Mouse (Mus musculus) gastrocnemius, adult 18-20 months (tissue): ENCODE measurements around the gene Ccnl2. TPM values are rescaled to one million over a fixed set of nuclear protein-coding genes. Genes with fewer than 3 reads are reported as not detected.
"Not testable (repeated sequence)": the region's sequence is repeated elsewhere in the genome, so short reads cannot be mapped to it uniquely, and the experiment has no call there.

Experiments
- DNase-seq: peaks from one replicate; pipeline ENCODE4 v3.0.0; 2021; ENCODE audit warnings: low spot score
- total RNA-seq, 2 experiments: library from RNA; stranded (reverse); gene quantifications; 2 replicates each; pipeline ENCODE4 v1.2.3; 2021

Ccnl2 gene
- total RNA-seq, 2 experiments from 2014 or later = 15.4 to 18.3 TPM

DNA sequence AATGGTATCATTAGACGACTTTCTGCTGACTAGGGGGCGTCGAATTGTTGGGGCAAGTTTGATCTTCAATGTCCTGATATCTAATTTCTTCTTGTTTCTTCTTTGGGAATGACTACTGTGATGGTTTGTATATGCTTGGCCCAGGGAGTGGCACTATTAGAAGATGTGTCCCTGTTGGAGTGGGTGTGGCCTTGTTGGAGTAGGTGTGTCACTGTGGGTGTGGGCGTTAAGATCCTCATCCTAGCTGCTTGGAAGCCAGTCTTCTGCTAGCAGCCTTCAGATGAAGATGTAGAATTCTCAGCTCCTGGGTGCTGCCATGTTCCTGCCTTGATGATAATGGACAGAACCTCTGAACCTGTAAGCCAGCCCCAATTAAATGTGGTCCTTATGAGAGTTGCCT is 23.5 kb upstream of the Ccnl2 start:
- DNase-seq = not testable (repeated sequence)

DNA sequence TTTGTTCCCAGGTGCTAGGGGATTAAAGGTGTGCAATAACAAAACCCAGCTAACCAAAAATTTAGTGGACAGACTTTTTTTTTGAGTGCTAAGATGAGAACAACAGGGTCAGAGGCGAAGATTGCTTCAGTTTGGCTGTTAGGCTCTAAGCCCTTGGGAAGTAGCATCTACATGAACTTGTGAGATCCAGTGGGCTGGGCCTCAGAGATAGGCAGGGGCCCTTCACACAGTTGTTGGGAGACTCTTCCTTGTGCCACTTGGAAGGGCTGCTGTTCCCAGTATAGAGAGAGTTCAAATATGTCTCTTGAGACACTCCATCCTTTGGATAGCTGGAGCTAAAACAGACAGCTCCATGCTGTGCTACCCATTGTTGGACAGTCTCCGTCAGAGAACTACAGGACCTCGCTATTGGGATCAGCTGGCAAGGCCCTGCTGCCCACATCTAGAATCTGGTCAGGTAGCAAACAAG is 22.2 kb upstream of the Ccnl2 start, which contains the start of gene Ankrd65:
Gene Ankrd65 (plus strand): TSS at position 419 of the 469 bp plus-strand sequence.
- no peak for DNase-seq

DNA sequence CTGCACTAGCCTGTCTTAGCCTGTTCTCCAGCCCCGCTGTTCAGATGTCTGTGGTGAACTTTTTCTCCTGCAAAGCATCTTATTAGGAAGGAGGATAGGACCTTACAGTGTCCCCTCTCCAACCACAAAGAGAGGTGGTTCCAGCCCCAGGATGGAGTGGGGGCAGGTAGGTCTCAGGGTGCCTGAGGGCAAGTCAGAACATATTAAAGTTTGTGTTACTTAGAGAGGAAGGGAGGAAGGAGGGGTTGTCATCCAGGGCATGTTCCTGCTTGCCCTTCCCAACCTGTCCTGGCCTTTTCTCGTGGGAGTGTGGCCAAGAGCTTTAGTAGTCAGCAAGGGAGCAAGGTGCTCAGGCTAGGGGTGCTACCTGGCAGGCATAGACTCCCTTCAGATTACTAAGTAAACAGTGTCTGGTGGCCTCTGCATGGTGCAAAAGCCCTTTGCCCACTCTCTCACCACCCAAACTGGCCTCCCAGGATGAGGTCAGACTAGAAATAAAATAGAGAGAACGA is 21.6 kb upstream of the Ccnl2 start:
- no peak for DNase-seq

DNA sequence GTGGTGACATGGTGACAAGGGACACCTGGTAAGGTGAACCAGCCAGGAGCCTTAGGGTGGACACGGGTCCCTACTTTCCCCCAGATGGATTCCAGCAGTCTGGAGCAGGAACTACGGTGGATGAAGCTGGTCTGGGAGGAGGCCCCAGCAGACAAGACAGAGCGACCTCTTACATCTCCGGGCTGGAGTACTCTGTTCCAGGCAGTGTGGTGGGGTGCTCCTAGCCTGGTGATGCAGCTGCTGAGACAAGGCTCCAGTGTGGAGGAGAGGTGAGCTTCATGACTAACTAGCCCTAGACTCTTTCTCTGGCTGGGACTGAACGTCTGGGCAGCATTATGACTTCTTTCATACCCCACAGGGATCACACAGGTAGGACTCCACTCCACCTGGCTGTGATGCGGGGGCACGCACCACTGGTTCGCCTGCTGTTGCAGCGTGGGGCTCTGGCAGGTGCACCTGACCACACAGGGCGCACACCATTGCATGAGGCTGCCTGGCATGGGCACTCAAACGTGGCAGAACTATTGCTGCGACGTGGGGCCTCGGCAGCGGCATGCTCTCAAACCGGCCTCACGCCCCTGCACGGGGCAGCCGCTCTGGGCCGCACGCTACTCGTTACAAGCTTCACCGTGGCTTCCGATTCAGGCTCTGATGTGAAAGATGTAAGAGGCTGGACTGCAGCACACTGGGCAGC is 20.9 kb upstream of the Ccnl2 start:
- no peak for DNase-seq

DNA sequence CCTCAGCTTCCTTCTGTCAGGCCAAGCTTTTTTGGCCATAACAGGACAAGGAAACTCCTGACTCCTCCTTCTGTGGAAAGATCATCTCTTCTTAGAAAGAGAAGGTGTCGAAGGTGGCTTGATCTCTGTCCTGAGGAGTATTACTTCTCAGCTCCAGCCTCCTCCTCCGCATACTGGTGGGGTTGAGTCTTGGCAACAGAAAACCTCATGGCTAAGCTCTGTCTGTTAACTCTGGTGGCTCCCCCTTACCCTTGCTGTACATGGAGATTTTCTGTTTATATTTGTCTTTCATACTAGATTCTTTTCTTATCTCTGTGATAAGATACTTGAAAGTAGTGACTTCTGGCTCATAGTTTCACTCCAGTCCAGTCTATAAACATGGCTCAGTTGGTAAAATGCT is 18.6 kb upstream of the Ccnl2 start:
- DNase-seq = no peak

DNA sequence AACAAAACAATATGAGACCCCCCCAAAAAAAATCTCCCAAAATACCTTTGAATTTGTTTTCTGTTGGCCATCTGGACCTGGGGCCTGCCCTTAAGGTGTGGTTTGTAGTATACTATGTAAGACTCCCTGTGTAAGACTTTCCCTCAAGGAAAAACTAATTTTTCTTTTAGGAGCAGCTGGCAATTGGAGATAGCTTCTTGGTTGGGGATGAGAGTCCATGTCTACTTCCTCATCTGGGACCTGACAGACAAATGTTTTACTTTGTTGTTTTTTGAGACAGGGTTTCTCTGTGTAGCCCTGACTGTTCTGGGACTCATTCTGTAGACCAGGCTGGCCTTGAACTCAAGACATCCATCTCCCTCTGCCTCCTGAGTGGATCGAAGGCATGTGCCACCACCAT is 10.2 kb upstream of the Ccnl2 start:
- DNase-seq = no peak

DNA sequence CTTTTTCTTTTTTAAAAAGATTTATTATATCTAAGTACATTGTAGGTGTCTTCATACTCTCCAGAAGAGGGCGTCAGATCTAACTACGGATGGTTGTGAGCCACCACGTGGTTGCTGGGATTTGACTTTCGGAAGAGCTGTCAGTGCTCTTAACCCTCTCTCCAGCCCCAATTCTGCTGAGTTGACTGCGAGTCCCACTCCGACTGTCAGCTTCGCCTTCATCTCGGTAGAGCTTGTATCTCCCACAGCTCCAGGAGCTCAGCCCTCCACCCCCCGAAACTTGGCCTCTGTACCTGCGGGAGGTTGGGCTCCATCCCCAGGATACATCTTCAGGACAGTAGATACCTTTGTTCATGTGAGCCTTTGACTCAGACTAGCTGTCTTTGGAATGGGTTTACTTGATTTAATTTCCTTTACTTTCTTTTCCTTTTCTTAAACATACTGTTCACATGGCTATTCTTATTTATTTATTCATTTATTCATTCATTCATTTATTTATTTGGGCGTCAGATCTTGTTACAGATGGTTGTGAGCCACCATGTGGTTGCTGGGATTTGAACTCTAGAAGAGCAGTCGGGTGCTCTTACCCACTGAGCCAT is 9.4 kb upstream of the Ccnl2 start, which contains the start of gene Mrpl20:
Gene Mrpl20 (plus strand): TSS at position 138 of the 599 bp plus-strand sequence.
- DNase-seq = no peak

DNA sequence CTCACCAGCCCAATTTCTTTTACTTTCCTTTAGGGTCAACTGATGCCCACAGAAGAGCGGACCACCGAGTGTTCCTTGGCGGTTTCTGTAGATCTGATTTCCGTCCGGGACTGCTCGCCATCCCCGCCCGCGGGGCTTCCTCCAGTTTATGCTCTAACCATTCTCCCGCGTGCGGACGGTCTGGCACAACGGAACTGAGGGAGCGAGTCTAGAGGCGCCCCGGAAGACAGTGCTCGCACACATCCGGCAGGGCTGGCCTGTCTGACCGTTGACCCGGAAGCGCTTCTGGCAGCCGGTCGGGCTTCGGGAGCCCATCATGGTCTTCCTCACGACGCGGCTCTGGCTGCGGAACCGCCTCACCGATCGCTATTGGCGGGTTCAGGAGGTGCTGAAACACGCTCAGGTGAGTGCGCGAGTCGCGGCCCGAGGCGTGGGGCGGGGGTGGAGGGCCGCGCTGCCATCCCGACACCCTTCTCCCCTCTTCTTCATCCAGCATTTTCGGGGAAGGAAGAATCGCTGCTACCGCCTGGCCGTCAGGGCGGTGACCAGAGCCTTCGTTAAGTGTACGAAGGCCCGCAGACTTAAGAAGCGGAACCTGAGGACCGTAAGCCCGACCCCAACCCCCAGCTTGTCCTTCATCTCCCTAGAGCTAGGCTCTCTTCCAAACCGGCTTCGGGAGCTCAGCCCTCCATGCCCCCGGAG is 8.8 kb upstream of the Ccnl2 start:
- DNase-seq = peak; percentile 97

DNA sequence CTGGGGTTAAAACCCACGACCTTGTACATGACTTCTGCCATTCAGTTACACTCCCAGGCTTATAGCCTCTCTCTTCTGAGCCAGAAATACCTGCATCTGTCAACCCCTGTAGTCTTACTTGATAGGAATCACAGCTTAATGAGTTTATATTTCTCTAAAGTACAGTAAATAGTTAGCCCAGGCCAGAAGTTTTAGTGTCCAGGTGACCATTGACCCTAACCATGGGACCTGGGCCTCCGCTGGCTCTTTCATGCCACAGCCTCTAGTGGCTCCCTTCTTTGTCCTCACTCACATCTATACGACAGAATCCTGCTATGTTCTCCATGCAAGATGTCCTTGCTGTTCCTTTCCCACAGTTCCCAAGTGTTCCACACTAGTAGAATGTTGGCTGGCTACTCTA is 4.4 kb upstream of the Ccnl2 start:
- no peak for DNase-seq

DNA sequence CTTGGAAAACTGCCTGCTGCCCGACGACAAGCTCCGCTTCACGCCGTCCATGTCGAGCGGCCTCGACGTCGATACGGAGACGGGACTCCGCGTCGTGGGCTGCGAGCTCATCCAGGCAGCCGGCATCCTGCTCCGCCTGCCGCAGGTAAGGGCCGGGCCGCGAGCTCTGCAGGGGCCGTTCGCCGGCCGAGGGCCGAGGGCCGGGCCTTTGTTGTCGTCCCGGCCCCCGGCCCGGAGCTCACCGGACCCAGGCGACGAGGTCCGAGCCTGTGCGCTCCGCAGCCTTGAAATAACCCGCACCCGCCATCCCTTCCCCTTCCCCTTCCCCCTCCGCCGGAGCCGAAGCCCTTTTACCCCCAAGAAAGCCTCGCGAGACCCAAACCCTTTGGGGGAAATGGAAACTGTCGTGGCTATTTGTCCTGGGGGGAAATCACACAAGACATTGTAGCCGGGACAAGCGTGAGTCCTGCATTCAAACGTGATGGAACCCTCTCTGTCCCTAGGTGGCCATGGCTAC is 434 bp downstream of the Ccnl2 start:
- DNase-seq = no peak

DNA sequence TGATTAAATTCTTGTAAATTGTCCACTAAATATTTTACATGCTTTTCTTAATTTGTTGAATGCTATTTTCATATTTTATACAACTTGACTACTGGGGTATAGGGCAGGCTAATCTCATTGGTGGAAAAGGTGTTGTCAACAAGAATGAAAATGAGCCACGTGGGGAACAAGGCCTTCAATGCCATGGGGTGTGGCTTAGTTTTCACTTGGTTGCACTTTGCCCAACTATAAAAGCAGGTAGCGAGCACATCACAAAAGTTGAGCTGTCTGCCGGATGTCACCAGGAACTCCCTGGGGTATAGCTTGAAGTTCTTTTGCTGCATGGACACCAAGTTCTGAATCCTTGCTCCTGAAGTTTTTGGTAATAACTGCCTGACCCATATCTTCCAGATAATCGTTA is 5.2 kb downstream of the Ccnl2 start:
- no peak for DNase-seq

DNA sequence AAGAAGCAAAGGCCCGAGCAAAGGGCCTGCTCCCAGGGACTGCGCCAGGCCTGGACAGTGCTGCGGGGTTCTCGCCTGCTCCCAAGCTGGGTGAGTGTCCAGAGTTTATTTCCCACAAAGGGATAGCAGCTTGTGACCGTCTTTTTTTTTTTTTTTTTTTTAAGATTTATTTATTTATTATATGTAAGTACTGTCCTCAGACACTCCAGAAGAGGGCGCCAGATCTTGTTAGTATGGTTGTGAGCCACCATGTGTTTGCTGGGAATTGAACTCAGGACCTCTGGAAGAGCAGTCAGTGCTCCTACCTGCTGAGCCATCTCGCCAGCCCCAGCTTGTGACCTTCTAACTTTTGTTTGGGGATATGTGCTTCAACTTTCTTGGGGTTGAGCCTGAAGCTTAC is 8.7 kb downstream of the Ccnl2 start:
- DNase-seq = no peak

DNA sequence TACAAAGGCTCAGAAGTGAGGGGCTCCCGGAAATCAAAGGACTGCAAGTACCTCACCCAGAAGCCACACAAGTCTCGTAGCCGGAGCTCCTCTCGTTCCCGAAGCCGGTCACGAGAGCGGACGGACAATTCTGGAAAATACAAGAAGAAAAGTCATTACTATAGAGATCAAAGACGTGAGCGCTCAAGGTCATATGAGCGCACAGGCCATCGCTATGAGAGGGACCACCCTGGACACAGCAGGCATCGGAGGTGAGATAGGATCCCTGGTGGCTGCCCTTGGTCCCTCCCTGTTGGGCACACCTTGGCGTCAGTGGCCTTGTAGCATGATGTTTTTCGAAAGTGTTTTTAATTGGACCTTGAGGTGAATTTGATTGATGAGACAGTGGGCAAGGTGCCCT is 11.2 kb downstream of the Ccnl2 start:
- DNase-seq = no peak

DNA sequence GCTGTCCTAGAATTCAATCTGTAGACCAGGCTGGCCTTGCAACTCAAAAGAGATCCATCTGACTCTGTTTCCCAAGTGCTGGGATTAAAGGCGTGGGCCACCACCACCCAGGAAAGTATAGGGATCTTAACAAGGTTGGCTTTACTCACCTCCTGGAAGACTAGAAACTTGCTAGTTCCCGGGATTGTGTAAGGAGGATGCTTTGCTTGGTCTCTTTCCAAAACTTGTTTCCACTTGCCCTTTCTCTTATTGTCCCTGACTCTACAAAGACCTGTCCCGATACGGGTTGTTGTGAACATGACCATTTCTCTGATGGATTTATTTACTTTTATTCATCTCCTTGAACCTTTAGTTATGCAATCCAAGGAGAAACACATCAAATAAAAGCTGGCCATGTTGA is 17.6 kb downstream of the Ccnl2 start:
- DNase-seq = no peak

DNA sequence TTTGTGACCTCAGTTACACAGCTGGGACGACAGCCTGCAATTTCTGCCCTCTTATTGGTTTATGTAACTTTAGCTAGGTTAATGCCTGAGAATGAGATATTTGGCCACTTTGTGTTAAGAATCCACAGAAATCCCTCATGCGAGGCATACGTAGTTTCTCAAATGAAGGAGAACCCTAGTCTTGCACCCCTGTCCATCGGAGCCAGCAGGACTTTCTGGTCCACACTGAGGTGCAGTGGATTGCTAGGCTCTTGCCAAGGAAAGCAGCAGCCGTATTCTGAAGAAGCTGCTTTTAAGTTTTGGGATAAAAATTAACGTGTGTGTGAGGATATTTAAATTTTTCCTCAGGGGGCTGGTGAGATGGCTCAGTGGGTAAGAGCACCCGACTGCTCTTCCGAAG is 18.3 kb downstream of the Ccnl2 start:
- no peak for DNase-seq

DNA sequence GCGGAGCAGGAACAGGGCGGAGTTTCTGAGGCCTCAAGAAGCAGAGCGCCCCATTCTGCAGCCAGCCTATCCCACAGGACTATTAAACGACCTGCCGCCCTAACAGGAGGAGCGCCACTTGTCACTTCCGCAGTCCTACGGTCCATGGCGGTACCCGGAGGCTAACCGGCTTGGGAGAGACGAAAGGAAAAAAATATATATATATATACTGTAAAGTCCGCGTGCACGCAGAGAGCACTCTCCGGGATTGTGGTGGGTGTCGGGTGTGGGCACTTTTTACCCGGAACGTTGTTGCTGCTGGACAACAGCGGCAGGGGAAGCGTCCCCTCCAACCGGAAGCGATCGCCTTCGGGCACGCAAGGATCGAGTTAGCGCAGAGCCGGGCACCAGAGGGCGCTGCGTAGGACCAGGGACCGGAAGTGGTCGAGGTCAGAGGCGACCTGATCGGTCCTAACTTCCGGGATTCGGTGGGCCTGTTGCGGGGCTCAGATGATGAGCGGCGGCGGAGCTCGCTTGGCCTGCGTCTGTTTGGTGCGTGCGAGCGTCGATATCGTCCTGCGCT is 19.0 kb downstream of the Ccnl2 start, which contains the start of gene Aurkaip1:
Gene Aurkaip1 (plus strand): TSS at position 68 of the 562 bp plus-strand sequence.
- peak; percentile 96 for DNase-seq

DNA sequence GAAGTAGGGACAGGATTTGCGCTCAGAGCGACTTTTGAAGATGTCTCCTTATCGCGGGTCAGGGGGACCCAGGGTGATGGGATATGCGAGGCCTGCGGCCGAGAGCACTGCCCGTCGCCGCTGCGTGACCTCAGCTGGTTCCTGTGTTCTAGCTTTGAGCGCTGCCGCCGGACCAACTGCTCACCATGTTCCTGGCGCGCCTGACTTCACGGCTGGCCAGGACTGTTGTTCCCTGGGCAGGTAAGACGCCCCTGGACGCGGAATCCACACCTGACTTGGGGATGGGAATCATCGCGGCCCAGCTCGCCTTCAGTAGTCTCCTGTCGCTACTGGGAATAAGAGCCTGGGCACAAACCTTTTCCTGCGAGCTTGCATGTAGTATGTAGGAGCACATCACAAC is 19.5 kb downstream of the Ccnl2 start:
- no peak for DNase-seq

DNA sequence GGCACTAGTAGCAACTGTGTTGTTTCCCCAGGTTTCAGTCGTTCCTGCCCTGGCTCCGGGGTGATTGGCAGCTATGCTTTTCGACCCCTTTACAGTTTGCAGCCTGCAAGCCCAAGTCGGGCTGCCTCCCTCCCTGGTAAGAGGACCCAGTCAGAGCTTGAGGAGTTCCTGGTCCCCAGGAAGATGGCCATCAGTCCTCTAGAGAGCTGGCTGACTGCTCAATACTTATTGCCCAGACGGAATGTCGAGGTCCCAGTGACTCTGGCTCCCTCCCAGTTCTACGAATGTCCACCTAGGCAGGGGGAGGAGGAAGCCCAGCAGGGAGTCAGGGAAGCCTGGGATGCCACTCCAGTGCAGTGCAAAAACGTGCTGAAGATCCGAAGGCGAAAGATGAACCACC is 20.0 kb downstream of the Ccnl2 start:
- no peak for DNase-seq

DNA sequence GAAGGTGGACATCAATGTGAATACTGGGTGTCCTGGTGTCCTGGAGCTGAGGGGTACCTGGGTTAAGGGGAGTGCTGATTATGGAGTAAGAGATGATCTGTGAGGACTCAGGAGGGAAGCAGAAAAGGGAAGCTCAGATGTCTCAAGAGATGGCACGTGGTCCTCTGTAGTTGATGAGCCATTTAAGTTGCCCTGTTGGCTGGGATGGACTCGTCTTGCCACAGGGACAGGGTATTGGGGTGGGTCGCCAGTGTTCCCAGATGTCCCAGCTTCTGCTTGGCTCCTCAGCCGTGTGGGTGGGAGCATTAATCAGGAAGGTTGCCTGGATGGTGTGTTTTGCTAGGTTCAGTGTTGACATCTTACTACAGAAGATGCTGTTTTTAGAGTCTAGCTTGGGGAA is 20.9 kb downstream of the Ccnl2 start:
- no peak for DNase-seq

DNA sequence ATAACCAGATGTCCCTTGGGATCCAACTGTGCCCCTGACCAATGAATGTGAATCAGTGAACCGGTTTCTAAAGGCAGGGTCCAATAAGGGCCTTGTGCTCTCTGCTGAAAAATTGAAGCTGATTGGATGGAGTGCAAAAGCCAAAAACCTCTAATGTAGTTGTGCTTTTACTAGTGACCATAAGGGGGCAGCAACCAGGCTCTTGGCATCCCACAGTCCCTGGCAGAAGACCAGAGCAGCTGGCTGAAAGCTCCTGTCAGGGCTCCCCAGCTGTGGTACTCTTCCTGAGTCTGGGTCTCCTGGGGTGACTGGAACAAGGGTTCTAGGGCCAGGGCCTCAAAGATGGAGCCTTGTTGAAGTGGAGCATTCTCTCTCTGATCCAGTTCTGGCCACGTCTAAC is 21.5 kb downstream of the Ccnl2 start:
- DNase-seq = peak; percentile 91

DNA sequence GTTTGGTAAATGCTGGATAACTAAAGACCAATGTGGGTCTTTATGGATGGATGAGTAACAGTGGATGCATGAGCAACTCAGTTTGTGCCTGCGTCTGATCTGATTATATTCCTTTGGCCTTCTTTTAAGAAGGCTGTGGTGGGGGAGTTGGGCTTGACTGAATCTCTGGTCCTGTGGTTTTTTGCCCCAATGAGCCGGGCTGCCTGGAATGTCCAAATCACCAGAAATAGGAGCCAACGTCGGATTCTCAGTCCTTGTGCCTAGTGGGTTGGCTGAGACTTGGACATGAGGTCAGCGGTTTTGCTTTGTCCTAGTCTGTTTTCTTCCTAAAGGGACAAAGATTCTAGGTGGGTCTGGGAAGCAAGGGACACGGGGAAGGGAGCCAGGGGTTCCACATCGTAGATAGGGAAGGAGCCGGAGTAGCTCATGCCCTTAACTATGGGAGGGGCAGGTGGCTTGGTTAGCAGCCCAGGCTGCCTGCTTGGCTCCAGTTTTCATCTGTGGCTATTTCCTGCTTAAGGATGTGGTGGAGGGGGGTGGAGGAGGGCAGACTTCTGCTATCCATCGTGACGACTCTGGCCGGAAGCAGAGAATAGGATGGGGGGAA is 25.2 kb downstream of the Ccnl2 start:
- DNase-seq = peak; percentile 75
